Mouse (Mus musculus) limb, embryonic 11.5 days (tissue): ENCODE measurements around the gene Cbx8. TPM values are rescaled to one million over a fixed set of nuclear protein-coding genes. Genes with fewer than 3 reads are reported as not detected.

ENCODE experiments used
- ATAC-seq: fragments of 200-750 bp; cut with Nextera tagmentation; 2 replicates; pipeline ENCODE4 v1.8.0; 2017; ENCODE audit warnings: low read depth; ENCODE audit not compliant: insufficient number of reproducible peaks, low FRiP score, low TSS enrichment
- DNase-seq: peaks from one replicate; pipeline ENCODE4 v3.0.0-alpha.2; 2015; ENCODE audit warnings: low spot score
- H3K27ac ChIP-seq: fragments of 300-500 bp; sonication (generic); replicated peaks from 2 replicates; pipeline ENCODE4 v1.5.1; 2014; ENCODE audit warnings: low read depth, mild to moderate bottlenecking, low read length
- H3K27me3 ChIP-seq: fragments of 300-500 bp; sonication (generic); 2 replicates; pipeline ENCODE4 v1.6.1; 2014; ENCODE audit warnings: mild to moderate bottlenecking, low read length, mixed read lengths; ENCODE audit not compliant: control insufficient read depth, insufficient read depth
- H3K36me3 ChIP-seq: fragments of 300-500 bp; sonication (generic); 2 replicates; pipeline ENCODE4 v1.6.1; 2014; ENCODE audit warnings: mild to moderate bottlenecking, low read length, moderate library complexity, mixed read lengths; ENCODE audit not compliant: control insufficient read depth, insufficient read depth
- H3K4me1 ChIP-seq: fragments of 300-500 bp; sonication (generic); 2 replicates; pipeline ENCODE4 v1.6.1; 2014; ENCODE audit warnings: low read length, mixed read lengths; ENCODE audit not compliant: control insufficient read depth, insufficient read depth
- H3K4me2 ChIP-seq: fragments of 300-500 bp; sonication (generic); 2 replicates; pipeline ENCODE4 v1.6.1; 2014; ENCODE audit warnings: low read depth, mild to moderate bottlenecking, moderate library complexity; ENCODE audit not compliant: severe bottlenecking
- H3K4me3 ChIP-seq: fragments of 300-500 bp; sonication (generic); 2 replicates; pipeline ENCODE4 v1.5.1; 2014; ENCODE audit warnings: low read depth, low read length
- H3K9ac ChIP-seq: fragments of 300-500 bp; sonication (generic); 2 replicates; pipeline ENCODE4 v1.6.1; 2014; ENCODE audit warnings: mild to moderate bottlenecking, low read length
- H3K9me3 ChIP-seq: fragments of 300-500 bp; sonication (generic); 2 replicates; pipeline ENCODE4 v1.6.1; 2016; ENCODE audit warnings: low read length; ENCODE audit not compliant: control insufficient read depth
- WGBS: fragments of 180-500 bp; shearing (Covaris S2); extraction: QIAGEN DNeasy Blood & Tissue Kit; methylation state at CpG from one replicate; pipeline ENCODE4 v1.1.7; 2014; 5-methylcytosine and 5-hydroxymethylcytosine counted together
- polyA plus RNA-seq: library from polyadenylated mRNA; unstranded; fragments of >200 nt; fragmentation: Nextera tagmentation; extraction: Ambion mirVana; gene quantifications from 2 replicates; pipeline ENCODE4 v1.2.1, GENCODE M21; 2014

Cbx8 gene
- polyA plus RNA-seq, 1 experiment from 2014 or later: 13.4 TPM

- H3K9me3 ChIP-seq: no peaks in the 10 kb centered on the region
- DNase-seq (peak; percentile 76), ATAC-seq (peak; percentile 10; the same call in 1 of the 2 replicates)
- H3K36me3 ChIP-seq: no peaks in the 10 kb centered on the region
- H3K27ac ChIP-seq: peak overlapping the region; percentile 94
- peak overlapping the region; percentile 82 for H3K4me3 ChIP-seq
- H3K4me1 ChIP-seq: peaks cover 63% of the 10 kb centered on the region
- H3K9ac ChIP-seq: peak overlapping the region; percentile 89
- WGBS: under 1% methylated on average over 55 of the region's 66 CpGs
- H3K27me3 ChIP-seq: peaks cover 68% of the 10 kb centered on the region
- H3K4me2 ChIP-seq: peak overlapping the region; percentile 80
These were observed 44.7 kb upstream of the Cbx8 start for GRCm38 (mm10) chr11:119085279-119086062.

GRCm38 (mm10) chr11:119084446-119085278, 43.9 kb upstream of the Cbx8 start:
- Histone ChIP-seq H3K4me1 (peaks cover 59% of the 10 kb centered on the region), H3K9ac (peak overlapping the region; percentile 89), H3K4me3 (peak overlapping the region; percentile 82), H3K27ac (peak overlapping the region; percentile 94), H3K4me2 (peak overlapping the region; percentile 80), H3K36me3 (no peaks in the 10 kb centered on the region), H3K27me3 (peaks cover 69% of the 10 kb centered on the region), H3K9me3 (no peaks in the 10 kb centered on the region)
- DNase-seq: peak; percentile 46
- WGBS: under 1% methylated on average over 18 of the region's 18 CpGs
- ATAC-seq: no peak

- WGBS: 2% methylated on average over 28 of the region's 28 CpGs
- DNase-seq (peak; percentile 49), ATAC-seq (no peak)
- Histone ChIP-seq H3K4me2 (peak overlapping the region; percentile 80), H3K4me1 (peaks cover 60% of the 10 kb centered on the region), H3K4me3 (peak overlapping the region; percentile 82), H3K9me3 (no peaks in the 10 kb centered on the region), H3K36me3 (no peaks in the 10 kb centered on the region), H3K27me3 (peaks cover 70% of the 10 kb centered on the region), H3K27ac (0 out of 2 replicates have a peak overlapping the region, but pooled peaks have one; percentile 6), H3K9ac (peak overlapping the region; percentile 37)
These were observed 43.1 kb upstream of the Cbx8 start for GRCm38 (mm10) chr11:119083724-119084445.

GRCm38 (mm10) chr11:119082638-119083599, 42.1 kb upstream of the Cbx8 start:
- ATAC-seq (no peak), DNase-seq (peak; percentile 45)
- 2% methylated on average over 20 of the region's 20 CpGs for WGBS
- no peak overlapping the region for H3K9ac ChIP-seq
- peaks cover 67% of the 10 kb centered on the region for H3K4me1 ChIP-seq
- no peaks in the 10 kb centered on the region for H3K9me3 ChIP-seq
- no peaks in the 10 kb centered on the region for H3K36me3 ChIP-seq
- peaks cover 67% of the 10 kb centered on the region for H3K27me3 ChIP-seq
- H3K27ac ChIP-seq: no peak overlapping the region
- peak overlapping the region; percentile 82 for H3K4me3 ChIP-seq
- H3K4me2 ChIP-seq: peak overlapping the region; percentile 80

GRCm38 (mm10) chr11:119081839-119082637, 41.3 kb upstream of the Cbx8 start:
- Histone ChIP-seq H3K36me3 (no peaks in the 10 kb centered on the region), H3K9me3 (no peaks in the 10 kb centered on the region), H3K4me2 (no peak overlapping the region), H3K27me3 (peaks cover 58% of the 10 kb centered on the region), H3K4me1 (peaks cover 58% of the 10 kb centered on the region), H3K9ac (no peak overlapping the region), H3K4me3 (no peak overlapping the region), H3K27ac (no peak overlapping the region)
- no peak for ATAC-seq
- DNase-seq: peak; percentile 79
- 5% methylated on average over 21 of the region's 21 CpGs for WGBS

- ATAC-seq: no peak
- Histone ChIP-seq H3K9me3 (no peaks in the 10 kb centered on the region), H3K4me3 (no peak overlapping the region; the same call in 1 of the 2 replicates), H3K9ac (no peak overlapping the region), H3K36me3 (no peaks in the 10 kb centered on the region), H3K27ac (no peak overlapping the region), H3K4me1 (peaks cover 55% of the 10 kb centered on the region), H3K4me2 (peak overlapping the region; percentile 17; the same call in 1 of the 2 replicates), H3K27me3 (peaks cover 59% of the 10 kb centered on the region)
- DNase-seq: peak; percentile 53
- 8% methylated on average over 47 of the region's 47 CpGs for WGBS
These were observed 40.5 kb upstream of the Cbx8 start for GRCm38 (mm10) chr11:119081148-119081838.
